Mouse (Mus musculus): ENCODE data around the gene Hs6st1.

Gene Hs6st1

GRCm38 (mm10) chr1:36082184-36082583, 14.0 kb downstream of the Hs6st1 start:
- DNase-seq (ENCODE audit: low read depth in 2 of 2, low spot score in 2 of 2) = no peak

GRCm38 (mm10) chr1:36083554-36083953, 15.4 kb downstream of the Hs6st1 start:
- no peak for DNase-seq (ENCODE audit: low read depth in 2 of 2, low spot score in 2 of 2)

GRCm38 (mm10) chr1:36085069-36085468, 16.9 kb downstream of the Hs6st1 start:
- no peak for DNase-seq (ENCODE audit: low read depth in 2 of 2, low spot score in 2 of 2)

- DNase-seq (ENCODE audit: low read depth in 2 of 2, low spot score in 2 of 2) = no peak
Observed at GRCm38 (mm10) chr1:36088367-36088766, 20.2 kb downstream of the Hs6st1 start.

DNA sequence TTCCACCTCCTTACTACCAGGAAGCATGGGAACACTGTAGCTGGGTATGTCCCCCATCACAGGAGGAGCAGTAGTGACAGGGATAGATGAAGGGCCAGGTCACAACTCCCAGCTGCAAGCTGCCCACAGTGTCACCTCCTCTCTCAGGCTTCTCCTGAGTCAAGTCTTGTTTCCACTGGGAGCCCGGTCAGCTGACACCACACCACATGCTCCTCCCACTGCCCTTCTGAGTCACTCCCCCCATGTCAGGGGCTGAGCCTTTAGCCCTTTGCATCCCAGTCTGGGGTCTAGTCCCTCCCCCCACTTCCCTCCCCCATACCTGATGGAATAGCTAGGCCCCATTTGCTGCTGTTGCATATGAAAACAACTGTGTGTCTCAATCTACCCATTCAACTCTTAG, 21.3 kb downstream of the Hs6st1 start:
- DNase-seq (ENCODE audit: low read depth in 2 of 2, low spot score in 2 of 2) = no peak

DNA sequence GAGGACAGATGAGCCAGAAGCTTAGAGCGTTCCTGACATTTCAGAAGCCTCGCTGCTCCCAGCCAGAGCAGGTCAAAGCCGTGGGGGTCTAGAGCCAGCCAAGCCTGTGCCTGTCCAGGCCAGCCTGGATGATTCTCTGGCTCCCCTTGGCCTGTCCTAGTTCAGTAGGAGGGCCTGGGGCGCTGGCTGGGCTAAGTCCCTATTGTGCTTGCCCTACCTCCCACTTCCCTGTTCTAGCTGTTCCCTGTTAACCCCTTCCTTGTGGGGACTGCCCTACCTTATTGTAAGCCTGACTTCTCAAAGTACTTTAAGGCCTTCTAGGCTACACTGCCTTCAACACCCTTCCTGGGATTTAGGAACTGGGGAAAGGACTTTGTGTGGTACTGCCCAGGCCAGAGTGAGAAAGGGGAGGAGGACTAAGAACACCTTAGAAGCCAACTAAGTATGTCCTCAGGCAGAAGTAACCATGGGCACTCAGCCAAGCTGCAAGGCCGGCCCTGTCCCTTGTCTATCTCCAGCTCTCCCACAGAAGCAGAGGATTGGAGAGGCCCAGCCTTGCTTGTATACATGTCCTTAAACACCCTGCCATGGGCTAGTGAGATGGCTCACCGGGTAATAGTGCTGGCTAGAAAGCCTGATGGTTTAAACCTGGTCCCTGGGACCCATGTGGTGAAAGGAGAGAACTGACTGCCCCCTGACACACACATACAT, 22.0 kb downstream of the Hs6st1 start:
- DNase-seq (ENCODE audit: low read depth in 2 of 2, low spot score in 2 of 2) = no peak

- DNase-seq (ENCODE audit: low read depth in 2 of 2, low spot score in 2 of 2) = no peak
Observed at GRCm38 (mm10) chr1:36090722-36091110, 22.5 kb downstream of the Hs6st1 start.

- DNase-seq (ENCODE audit: low read depth in 2 of 2, low spot score in 2 of 2) = no peak
Observed at GRCm38 (mm10) chr1:36091246-36091645, 23.0 kb downstream of the Hs6st1 start.

DNA sequence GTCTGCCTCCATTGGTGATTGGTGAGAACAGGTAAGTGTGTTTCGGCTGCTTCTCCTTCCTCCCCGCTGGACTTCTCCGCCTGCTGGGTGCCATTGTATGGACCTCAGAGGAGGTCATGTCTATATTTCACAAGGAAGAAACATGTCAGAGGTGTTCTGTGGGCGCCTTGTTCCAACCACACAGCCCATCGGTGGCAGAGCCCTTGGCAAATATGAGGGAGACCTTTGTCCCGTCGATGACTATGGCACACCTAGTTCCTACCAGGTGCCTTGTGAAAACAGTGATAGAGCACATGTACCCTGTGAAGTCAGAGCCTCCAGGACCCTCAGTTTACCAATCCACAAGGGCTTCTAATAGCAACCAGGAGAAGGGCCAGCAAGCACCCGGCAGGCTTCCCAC, 25.5 kb downstream of the Hs6st1 start:
- no peak for DNase-seq (ENCODE audit: low read depth in 2 of 2, low spot score in 2 of 2)

DNA sequence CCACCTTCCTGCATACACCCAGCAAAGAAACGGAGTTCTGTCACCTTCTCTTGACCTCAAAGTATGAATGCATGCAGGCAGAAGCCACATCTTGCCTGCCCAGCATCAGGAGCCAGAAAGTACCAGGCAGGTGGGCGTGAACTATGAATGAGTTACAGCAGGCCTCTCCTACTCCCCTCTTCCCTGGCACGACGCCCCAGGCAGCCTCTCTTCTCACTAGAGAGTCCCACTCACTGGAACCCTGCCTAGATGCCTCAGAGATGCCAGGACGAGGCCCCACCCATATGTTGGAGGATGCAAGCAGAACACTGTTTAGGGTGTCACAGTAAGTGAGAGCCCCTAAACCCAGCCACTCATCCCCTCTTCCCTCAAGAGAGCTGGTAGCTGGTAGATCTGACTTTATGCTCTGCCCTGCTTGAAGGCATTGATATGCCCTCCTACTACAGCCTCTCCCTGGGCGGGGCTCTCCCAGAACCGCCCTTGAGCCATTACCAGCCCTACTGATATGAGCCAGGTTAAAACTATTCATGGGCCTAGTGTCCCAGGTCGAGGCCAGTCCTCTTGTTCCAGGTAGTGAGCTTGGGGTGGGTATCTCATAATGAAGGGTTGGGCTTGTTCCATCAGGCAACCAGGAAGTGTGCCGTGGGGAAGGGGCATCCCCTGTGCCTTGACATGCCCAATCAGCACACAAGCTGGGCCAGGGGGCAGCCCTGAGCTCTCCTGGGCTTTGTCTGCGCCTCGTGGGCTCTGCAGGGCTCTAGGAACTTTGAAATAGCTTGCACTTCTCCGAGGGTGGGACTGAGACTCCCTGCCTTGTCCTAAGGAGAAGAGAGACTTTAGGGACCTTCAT, 27.4 kb downstream of the Hs6st1 start:
- DNase-seq (ENCODE audit: low read depth in 2 of 2, low spot score in 2 of 2) = no peak

GRCm38 (mm10) chr1:36098432-36098831, 30.2 kb downstream of the Hs6st1 start:
- DNase-seq (ENCODE audit: low read depth in 2 of 2, low spot score in 2 of 2) = no peak

DNA sequence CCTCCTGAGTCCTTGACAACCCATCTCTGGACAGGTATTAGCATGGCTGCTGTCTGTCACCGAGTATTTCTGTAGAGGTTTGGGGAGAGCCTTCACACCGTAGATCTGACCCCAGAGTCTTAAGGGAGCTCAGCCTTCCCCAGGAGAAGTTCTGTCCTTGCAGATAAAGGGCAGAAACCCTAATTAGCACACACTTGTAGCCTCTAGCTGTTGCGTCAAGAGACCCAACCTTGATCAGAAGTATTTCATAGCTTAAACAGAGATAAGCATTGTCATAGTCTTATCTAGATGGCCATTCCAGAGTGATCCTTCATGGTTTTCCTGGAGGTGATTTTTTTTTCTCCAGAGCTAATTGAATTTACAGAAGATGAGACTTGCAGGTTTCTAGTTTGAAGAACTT, 32.2 kb downstream of the Hs6st1 start:
- DNase-seq (ENCODE audit: low read depth in 2 of 2, low spot score in 2 of 2) = no peak

- no peak for DNase-seq (ENCODE audit: low read depth in 2 of 2, low spot score in 2 of 2)
Observed at GRCm38 (mm10) chr1:36105917-36106706, 37.9 kb downstream of the Hs6st1 start.

DNA sequence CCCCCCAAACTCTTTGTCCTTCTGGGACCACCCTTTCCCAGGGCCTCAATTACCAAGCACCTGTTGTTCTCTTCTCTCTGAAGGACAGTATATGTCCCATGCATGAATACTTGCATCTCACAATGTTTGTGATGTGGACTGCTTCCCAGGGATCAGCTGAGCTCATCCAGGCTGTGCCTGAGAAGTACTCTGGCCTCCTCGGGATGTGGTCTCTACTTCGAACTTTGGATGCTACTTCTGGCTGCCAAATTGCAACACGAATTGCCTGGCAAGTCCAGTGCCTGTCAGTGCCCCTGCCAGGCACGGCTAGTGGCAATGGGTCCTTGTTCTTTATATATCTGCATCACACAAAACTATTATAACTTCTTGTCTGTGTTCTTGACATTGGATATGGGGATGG, 41.8 kb downstream of the Hs6st1 start:
- DNase-seq (ENCODE audit: low read depth in 2 of 2, low spot score in 2 of 2) = no peak

DNA sequence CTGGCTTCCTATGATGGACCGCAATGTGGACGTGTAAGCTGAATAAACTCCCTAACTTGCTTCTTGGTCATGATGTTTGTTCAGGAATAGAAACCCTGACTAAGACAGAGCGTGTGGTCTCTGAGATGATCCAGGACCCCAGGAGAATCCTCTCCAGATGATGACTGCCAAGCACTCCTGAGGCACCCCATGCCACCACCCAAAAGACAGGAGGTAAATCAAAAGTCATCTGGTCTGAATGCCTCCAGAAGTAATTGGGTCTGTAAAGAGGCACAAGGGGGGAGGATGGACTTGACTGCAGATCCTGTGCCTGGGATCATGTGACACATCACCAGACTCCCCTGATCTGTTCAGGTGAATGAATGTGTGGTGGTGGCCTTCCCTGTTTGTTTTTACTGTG, 44.5 kb downstream of the Hs6st1 start:
- no peak for DNase-seq (ENCODE audit: low read depth in 2 of 2, low spot score in 2 of 2)

- no peak for DNase-seq (ENCODE audit: low read depth in 2 of 2, low spot score in 2 of 2)
Observed at GRCm38 (mm10) chr1:36113670-36114069, 45.5 kb downstream of the Hs6st1 start.

GRCm38 (mm10) chr1:36114844-36115243, 46.6 kb downstream of the Hs6st1 start:
- no peak for DNase-seq (ENCODE audit: low read depth in 2 of 2, low spot score in 2 of 2)

DNA sequence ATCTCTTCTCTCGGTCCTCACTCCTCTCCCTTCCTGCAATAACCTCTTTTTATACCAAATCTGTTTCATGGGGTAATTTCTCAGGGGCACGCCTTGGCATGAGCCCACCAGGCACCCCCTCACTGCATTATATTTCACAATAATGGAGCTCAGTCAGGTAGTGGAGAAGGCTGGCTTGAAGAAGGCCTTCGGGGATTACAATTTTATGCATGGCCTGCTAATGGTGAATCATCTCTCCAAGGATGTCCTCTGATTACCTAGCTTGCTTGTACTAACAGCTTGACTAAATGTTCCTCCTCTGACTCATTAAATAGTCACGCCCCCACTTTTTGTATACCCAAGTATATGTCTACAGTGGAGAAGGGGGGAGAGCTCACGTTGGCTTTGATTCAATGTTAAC, 48.3 kb downstream of the Hs6st1 start:
- no peak for DNase-seq (ENCODE audit: low read depth in 2 of 2, low spot score in 2 of 2)

- DNase-seq (ENCODE audit: low read depth in 2 of 2, low spot score in 2 of 2) = no peak
Observed at GRCm38 (mm10) chr1:36118061-36118685, 50.0 kb downstream of the Hs6st1 start.

- DNase-seq (ENCODE audit: low read depth in 2 of 2, low spot score in 2 of 2) = no peak
Observed at GRCm38 (mm10) chr1:36118958-36119357, 50.8 kb downstream of the Hs6st1 start.

DNA sequence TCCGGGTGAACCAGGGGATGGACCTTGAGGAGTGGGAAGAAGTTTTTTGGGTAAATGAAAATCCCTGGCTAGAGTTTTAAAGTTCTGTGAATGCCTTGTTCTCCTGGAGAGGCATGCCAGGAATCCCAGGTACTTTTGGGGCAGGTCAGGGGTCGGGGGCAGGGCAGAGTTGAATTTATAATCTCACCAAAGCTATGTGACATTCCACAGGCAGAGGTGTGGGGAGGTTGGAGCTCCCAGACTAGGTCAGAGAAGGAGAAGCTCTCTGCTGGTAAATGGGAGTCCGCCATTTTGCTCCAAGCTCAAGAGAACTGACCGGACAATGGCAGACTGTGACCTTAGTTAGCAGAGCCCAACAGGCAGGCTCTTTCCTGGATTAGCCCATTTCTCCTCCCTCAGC, 51.2 kb downstream of the Hs6st1 start:
- no peak for DNase-seq (ENCODE audit: low read depth in 2 of 2, low spot score in 2 of 2)

Data from CD8-positive naive resting alpha-beta T cell, adult 2 months (primary cell).